Mouse (Mus musculus) macrophage (primary cell): ENCODE data around the gene Cck. TPM values are rescaled to one million over a fixed set of nuclear protein-coding genes. Genes with fewer than 3 reads are reported as not detected.

Source experiments
- H3K27ac ChIP-seq: fragments of 350-480 bp; formaldehyde crosslinking; 2 replicates; pipeline ENCODE4 v1.9.0; 2021
- H3K36me3 ChIP-seq: fragments of 350-480 bp; formaldehyde crosslinking; 2 replicates; pipeline ENCODE4 v1.9.0; 2021; ENCODE audit errors: inconsistent target
- H3K4me3 ChIP-seq: fragments of 350-480 bp; formaldehyde crosslinking; 2 replicates; pipeline ENCODE4 v1.9.0; 2021; ENCODE audit errors: inconsistent target
- H3K79me2 ChIP-seq: fragments of 350-480 bp; formaldehyde crosslinking; 2 replicates; pipeline ENCODE4 v1.9.0; 2021; ENCODE audit errors: inconsistent target
- WGBS: methylation state at CpG from one replicate; pipeline ENCODE4 v1.1.7; 2026; ENCODE audit warnings: inconsistent platforms; ENCODE audit not compliant: missing documents; 5-methylcytosine and 5-hydroxymethylcytosine counted together
- polyA plus RNA-seq: library from polyadenylated mRNA; stranded (reverse); fragments of 250-400 nt; gene quantifications from 3 replicates; pipeline ENCODE4 v1.2.4, GENCODE M21; 2018; ENCODE audit warnings: inconsistent platforms
- total RNA-seq, 78 experiments: library from RNA; depleted of rRNA; stranded (reverse); fragments of 250-400 nt; gene quantifications; 1 replicate in 9 of 78; 2 replicates in 24 of 78; 3 replicates in 43 of 78; 4 replicates in 2 of 78; pipeline ENCODE4 v1.2.4; 2018; ENCODE audit warnings: inconsistent platforms in 56 of 78

The Cck gene
- not detected for total RNA-seq (2018; cell fraction: chromatin; rRNA removed)
- under 1 TPM in 2 of 26 experiments, not detected in 24; 0.33 to 0.45 TPM for total RNA-seq (2018; cell fraction: cytosol; rRNA removed)
- total RNA-seq (2018; cell fraction: nucleus; rRNA removed) = not detected
- 2.6 TPM in 1 of 3 replicates, not detected in the others for polyA plus RNA-seq

DNA sequence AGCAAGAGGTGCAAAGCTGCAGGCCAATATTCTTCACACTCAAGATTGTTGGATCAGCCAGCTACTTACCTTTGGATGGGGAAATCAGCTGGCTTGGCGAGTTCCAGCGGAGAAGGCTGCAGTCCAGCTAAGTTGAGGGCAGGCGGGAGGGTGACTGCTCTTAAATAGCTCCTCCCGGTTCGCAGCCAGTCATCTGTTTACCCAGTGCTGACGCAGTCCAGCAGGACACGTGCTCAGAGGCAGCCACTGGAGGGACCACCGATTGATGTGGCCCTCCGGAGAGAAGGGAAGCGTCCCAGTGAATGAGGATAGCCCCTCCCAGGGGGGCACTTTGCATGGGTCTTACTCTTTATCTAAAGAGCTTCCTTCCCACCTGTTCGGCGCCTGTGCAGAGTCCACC is at the start of gene Cck:
TSS of gene Cck (minus strand) at position 166 of the 400 bp plus-strand sequence.
- Histone ChIP-seq H3K36me3 (no peaks in the 10 kb centered on the region), H3K27ac (no peak within 1 kb of the TSS), H3K4me3 (no peak within 1 kb of the TSS), H3K79me2 (no peaks in the 10 kb centered on the region)
- 9% methylated on average over 12 of the region's 12 CpGs for WGBS

DNA sequence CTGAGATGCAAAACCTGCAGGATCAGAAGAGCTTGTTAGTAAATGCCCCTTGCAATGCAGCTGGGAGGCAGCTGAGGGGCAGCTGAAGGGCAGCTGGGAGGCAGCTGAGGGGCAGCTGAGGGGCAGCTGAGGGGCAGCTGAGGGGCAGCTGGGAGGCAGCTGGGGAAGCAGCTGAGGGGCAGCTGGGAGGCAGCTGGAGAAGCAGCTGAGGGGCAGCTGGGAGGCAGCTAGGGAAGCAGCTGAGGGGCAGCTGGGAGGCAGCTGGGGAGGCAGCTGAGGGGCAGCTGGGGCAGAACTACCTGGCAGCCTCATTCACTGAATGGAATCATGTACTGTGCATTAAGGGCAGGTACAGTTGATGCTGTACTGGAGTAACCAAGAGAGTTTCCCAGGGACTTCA is 46.0 kb upstream of the Cck start:
- H3K4me3 ChIP-seq = no peak overlapping the region
- no peaks in the 10 kb centered on the region for H3K79me2 ChIP-seq
- H3K27ac ChIP-seq = no peak overlapping the region
- no peaks in the 10 kb centered on the region for H3K36me3 ChIP-seq

DNA sequence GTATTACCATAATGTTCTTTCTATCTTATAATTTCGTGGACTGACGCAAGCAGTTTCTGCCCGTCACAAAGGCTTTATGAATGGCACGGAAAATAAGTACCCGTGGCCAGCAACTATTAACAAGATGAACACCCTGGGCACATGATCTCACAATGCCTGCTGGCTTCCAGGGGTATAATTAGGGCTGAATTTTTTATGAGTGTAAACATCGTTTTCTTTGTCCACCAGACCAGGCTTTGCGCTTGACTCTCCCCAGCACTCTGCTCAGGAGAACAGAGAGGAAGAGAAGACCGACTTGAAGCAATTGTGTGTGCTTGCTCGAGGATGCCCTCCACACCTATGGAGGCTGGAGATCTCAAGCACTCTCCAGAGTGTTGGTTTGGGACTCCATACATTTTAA is 37.1 kb upstream of the Cck start:
- no peaks in the 10 kb centered on the region for H3K79me2 ChIP-seq
- H3K36me3 ChIP-seq = no peaks in the 10 kb centered on the region
- WGBS = 91% methylated on average over 8 of the region's 9 CpGs
- no peak overlapping the region for H3K4me3 ChIP-seq
- no peak overlapping the region for H3K27ac ChIP-seq

DNA sequence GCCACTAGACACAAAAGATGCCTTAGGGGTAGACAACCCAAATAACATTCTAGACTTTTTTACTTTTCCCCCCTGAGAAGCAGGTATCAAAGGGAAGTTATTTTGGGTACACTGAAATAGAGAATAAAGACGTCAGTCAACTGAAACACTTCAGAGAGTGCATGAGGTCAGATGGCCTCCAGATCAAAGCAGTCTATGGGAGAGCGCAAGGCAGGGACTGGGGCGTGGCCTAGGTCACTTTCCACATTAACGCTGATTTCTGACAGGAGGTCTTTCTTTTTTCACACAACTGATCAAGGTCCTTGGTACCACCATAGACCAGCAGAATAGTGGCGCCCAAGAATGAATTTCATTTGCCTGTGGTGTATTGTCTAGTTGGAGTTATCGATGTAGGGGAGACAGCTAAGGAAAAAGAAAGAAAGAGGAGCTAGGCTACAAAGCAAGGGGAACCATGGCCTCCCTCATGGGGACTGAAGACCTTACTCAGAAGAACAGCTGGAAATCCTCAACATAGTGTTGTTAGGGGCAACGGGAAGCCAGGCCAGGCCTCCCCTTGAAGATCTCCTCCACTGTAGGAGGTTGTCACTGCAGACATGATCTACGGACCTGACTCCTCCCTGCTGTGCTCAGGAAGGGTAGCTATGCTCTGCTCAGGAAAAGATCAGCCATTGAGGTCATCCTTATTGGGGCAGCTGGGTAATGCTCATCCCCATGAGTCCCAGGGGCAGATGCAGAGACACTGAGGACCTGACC is 33.3 kb upstream of the Cck start:
- WGBS = 83% methylated on average over 8 of the region's 8 CpGs
- Histone ChIP-seq H3K4me3 (no peak overlapping the region), H3K79me2 (no peaks in the 10 kb centered on the region), H3K27ac (no peak overlapping the region), H3K36me3 (no peaks in the 10 kb centered on the region)

DNA sequence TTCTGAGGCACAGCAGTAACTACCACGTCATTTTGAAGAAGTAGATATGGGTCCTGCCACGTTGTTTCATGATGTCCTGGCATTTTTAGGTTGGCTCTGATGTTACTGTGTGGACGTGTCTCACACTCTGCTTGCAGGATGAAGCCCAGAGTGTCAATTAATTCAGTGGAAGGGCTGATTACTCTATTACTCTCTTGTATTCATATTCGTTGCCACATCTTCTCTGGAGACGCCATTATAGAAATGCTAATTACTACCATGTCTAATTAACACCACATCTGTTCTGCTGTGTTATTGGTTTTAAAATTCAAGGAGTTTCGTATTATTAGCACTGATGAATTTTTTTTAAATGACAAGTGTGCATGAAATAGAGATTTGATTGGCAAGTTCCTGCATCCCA is 30.7 kb upstream of the Cck start:
- Histone ChIP-seq H3K4me3 (no peak overlapping the region), H3K27ac (no peak overlapping the region), H3K79me2 (no peaks in the 10 kb centered on the region), H3K36me3 (no peaks in the 10 kb centered on the region)
- 82% methylated on average over 6 of the region's 6 CpGs for WGBS

DNA sequence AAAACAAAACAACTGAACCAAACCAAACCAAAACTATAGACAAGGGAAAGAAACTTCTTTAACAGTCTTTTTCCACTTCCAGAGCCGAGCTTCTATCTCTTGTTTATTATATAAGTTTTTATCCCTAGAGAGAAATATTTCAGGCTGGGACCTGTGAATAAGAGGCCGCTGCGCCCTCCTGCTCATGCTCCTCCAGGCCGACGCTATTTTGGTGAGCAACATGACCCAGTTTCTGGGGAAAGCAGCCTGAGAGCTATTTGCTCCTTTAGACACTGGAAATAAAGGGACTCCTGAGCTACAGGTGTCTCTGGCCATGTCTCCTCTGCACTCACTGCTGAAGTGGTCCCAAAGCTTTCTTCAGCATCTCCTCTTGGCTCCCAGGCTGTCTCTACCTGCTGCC is 24.6 kb upstream of the Cck start:
- H3K36me3 ChIP-seq = no peaks in the 10 kb centered on the region
- WGBS = 89% methylated on average over 5 of the region's 5 CpGs
- no peak overlapping the region for H3K27ac ChIP-seq
- H3K4me3 ChIP-seq = no peak overlapping the region
- H3K79me2 ChIP-seq = no peaks in the 10 kb centered on the region

DNA sequence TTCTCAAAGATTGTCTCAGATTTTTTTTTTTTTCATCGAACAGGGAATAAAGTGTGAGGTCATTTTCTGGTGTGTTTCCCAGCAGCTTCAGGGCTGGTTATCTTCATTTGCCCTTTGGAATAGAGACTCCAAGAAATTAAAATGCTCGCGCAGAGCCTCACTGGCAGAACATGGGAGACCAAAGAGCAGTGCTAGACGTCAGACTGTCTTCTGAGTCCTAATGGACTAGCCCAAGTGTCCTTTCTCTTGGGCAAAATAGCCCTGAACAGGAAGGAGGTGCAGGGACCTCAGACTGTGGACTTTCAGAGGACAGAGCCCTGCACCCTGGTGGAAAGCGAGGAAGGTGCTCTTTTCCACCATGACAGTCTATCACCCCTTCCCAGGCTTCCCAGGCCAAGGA is 19.0 kb upstream of the Cck start:
- no peaks in the 10 kb centered on the region for H3K79me2 ChIP-seq
- H3K27ac ChIP-seq = no peak overlapping the region
- H3K36me3 ChIP-seq = no peaks in the 10 kb centered on the region
- H3K4me3 ChIP-seq = no peak overlapping the region
- WGBS = 88% methylated on average over 5 of the region's 5 CpGs

DNA sequence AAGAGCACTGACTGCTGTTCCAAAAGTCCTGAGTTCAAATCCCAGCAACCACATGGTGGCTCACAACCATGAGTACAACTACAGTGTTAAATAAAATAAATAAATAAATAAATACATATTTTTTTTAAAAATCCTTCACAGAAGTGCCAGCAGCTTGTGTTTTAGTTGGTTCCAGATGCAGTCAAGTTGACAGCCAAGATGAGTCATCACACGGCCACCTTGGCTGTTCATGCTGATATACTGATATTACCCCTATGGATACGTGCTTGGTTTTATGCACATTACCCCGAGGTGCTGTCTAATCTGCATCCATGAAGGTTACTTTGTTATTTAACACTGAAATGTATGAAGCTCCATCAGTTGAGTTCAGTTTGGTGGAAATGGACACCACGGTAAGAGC is 16.4 kb upstream of the Cck start:
- Histone ChIP-seq H3K27ac (no peak overlapping the region), H3K36me3 (no peaks in the 10 kb centered on the region), H3K79me2 (no peaks in the 10 kb centered on the region), H3K4me3 (no peak overlapping the region)
- 91% methylated on average over 4 of the region's 4 CpGs for WGBS

DNA sequence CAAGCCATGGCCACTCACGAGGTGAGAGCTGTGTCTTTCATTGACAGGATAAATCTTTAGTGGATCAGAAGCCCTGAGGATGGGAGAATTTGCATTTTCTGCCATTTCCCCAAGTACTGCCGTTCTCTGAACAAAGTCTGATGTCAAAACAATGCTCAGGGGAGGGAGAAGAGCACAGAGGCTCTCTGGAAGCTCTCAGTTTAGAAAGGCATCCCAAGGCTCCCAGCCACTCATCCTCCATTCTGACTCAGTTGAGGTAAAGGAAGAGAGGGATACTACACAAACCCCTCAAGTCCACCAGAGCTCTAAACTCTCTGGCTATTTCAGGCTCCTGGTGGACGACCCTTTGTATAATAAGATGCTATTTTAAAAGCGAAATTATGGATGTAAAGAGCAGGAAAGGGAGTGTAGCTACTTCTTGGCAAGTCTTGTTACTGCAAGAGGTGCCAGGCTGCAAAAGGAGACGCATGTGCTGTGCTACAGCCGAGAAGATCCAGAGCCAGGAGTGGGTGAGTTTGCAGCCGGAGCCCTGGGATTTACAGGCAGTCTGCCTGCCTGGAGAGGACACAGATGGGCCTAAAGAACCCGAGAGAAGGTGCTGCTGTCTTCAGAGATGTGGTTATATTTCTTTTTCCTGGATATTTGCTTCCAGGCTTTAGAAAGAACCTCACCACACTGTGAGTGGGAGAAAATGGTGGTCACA is 11.1 kb upstream of the Cck start:
- Histone ChIP-seq H3K79me2 (no peaks in the 10 kb centered on the region), H3K36me3 (no peaks in the 10 kb centered on the region), H3K4me3 (no peak overlapping the region), H3K27ac (no peak overlapping the region)
- WGBS = 75% methylated on average over 8 of the region's 8 CpGs

DNA sequence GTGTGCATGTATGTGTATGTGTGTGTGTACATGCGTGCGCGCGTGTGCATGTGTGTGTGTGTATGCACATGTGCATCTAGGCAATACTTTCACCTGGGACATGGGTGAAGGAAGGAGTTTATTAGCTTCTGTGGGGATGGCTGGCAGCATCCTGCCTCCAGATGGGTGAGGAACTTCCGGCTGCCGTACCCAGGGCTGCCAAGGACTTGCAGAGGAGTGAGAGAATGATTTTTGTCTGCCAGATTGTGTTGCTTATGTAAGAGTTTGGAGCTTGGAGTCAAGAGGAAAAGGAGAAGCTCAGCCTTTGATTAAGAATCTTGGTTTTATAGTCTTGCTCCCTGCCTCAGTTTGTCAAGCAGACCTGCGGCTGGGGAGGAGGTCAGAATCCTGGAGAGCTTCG is 9.9 kb upstream of the Cck start:
- no peaks in the 10 kb centered on the region for H3K79me2 ChIP-seq
- H3K27ac ChIP-seq = no peak overlapping the region
- H3K4me3 ChIP-seq = no peak overlapping the region
- 94% methylated on average over 8 of the region's 8 CpGs for WGBS
- no peaks in the 10 kb centered on the region for H3K36me3 ChIP-seq

DNA sequence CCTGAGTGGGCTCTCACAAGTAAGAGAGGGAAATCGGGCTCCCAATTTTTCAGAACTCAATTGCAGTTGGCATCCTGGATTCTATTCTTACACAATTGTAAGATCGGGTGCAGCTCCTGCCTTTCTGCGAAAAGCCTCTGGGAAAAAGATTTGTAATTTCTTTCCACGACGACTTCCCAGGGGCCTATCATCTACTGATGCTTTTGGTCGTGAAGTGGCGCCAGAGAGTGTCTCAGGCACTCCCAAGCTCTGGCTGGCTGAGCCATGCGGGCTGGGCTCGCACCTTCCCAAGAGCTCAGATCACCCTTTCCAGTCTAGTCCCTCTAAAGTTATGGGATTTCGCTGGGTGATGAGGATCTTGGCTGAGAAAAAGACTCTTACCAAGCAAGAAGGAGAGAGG is 608 bp upstream of the Cck start:
- Histone ChIP-seq H3K27ac (no peak overlapping the region), H3K4me3 (no peak overlapping the region), H3K79me2 (no peaks in the 10 kb centered on the region), H3K36me3 (no peaks in the 10 kb centered on the region)
- WGBS = 44% methylated on average over 10 of the region's 10 CpGs

DNA sequence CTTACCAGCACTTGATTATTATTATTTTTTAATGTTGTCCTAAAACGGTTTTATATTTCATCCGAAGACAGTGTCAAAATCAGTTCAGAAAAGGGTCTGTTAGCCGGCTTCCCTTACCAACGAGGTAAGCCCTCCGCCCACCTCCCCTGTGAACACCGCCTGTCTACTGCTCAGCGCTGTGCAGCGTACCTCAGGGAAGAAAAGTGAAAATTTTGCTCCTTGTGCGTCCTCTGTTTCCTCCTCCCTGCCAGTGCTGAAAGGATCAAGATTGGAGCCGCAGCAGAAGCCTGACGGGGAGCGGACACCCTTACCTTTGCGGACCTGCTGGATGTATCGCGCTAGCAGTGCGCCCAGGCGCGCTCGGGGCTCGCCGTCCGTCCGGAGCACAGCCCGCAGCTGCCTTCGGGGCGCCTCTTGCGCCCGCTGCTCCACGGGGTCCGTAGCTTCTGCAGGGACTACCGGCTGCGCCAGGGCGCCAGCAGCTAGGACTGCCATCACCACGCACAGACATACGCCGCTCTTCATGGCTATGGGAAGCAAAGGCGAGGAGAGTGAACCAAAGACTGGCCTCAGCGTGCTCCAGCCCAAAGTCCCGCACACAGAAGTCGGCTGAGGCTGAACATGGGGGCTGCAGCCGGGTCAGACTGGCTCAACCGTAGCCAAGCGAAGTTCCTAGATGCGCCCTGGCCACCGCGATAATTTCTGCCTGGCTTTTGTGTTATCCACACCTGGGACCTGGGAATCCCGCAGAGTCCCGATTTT is 1.3 kb downstream of the Cck start:
- no peak overlapping the region for H3K4me3 ChIP-seq
- no peak overlapping the region for H3K27ac ChIP-seq
- no peaks in the 10 kb centered on the region for H3K36me3 ChIP-seq
- whole genome bisulfite sequencing = 10% methylated on average over 48 of the region's 48 CpGs
- no peaks in the 10 kb centered on the region for H3K79me2 ChIP-seq

DNA sequence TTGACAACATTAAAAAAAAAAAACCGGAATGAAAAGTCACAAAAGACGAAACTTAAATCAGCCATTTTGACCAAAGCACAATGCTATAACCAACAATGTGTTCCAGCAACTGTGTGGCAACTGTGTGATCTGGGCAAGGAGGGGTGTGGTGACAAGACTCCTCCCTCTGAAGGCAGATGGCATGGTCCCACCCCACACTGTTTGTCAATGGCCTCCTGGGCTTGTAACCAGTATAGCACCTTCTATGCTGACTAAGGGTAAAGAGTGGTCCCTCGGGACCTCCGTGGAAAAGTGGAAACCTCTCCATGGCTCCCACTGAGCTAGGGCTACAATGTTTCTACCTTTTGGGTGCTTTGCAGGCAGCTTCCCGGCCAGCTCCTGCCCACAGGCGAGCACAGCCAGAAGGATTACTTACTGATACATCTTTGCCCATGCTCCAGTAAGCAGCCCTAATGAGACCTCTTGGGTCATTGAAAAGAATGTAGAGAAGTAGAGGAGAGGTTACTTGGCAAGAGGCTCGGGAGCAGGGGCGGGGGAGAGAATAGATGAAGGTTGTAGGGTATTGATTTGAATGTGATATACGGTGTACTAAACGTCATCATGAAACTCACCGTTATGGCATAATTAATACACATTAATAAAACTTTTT is 3.8 kb downstream of the Cck start:
- Histone ChIP-seq H3K36me3 (no peaks in the 10 kb centered on the region), H3K79me2 (no peaks in the 10 kb centered on the region), H3K4me3 (no peak overlapping the region), H3K27ac (no peak overlapping the region)
- 85% methylated on average over 11 of the region's 11 CpGs for WGBS

DNA sequence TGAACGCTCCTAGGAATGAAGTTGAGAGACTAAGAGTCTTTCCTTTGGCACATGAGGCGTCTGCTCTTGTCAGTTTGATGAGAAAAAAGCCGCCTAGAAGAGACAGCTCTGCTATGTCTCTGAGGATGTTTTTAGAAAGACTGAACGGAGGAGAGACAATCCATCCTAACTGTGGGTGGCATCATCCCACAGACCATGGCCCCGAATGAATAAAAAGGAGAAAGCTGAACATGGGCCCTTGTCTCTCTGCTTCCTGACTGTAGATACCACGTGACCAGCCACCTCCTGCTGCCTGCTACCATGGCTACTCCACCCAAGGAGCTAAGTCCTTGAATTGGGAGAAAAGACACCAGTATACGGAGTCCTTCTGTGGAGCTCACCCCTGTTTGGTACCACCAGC is 8.3 kb downstream of the Cck start:
- H3K36me3 ChIP-seq = no peaks in the 10 kb centered on the region
- H3K79me2 ChIP-seq = no peaks in the 10 kb centered on the region
- H3K27ac ChIP-seq = no peak overlapping the region
- WGBS = 84% methylated on average over 7 of the region's 7 CpGs
- H3K4me3 ChIP-seq = no peak overlapping the region
